Mouse (Mus musculus) cortical plate, adult 2 months (tissue): ENCODE measurements at regions not wholly inside any gene's neighbourhood (a gene's known extent, or its start where the extent isn't known, plus 50 kb on each side); places are given as distances from the start of the nearest gene placed in this dataset.

ENCODE experiments used
- H3K27ac ChIP-seq: fragments of 200-500 bp; 2 replicates; pipeline ENCODE4 v1.5.1; 2012; ENCODE audit warnings: low read length, control low read depth, inconsistent platforms; ENCODE audit not compliant: insufficient read depth
- H3K4me1 ChIP-seq: fragments of 200-500 bp; 2 replicates; pipeline ENCODE4 v1.6.1; 2011; ENCODE audit warnings: low read length; ENCODE audit not compliant: control insufficient read depth, insufficient read depth
- H3K4me3 ChIP-seq: fragments of 200-500 bp; 2 replicates; pipeline ENCODE4 v1.5.1; 2011; ENCODE audit warnings: mild to moderate bottlenecking, low read length, control low read depth; ENCODE audit not compliant: insufficient read depth
- CTCF ChIP-seq: fragments of 200-500 bp; IDR thresholded peaks from 2 replicates; pipeline ENCODE4 v1.5.1; 2011; ENCODE audit warnings: mild to moderate bottlenecking, control low read depth, low read length; ENCODE audit not compliant: insufficient read depth; ENCODE audit errors: extremely low read depth
- POLR2A ChIP-seq: fragments of 200-500 bp; IDR thresholded peaks from 2 replicates; pipeline ENCODE4 v1.6.1; 2011; ENCODE audit warnings: mild to moderate bottlenecking, low read length, control low read depth; ENCODE audit not compliant: insufficient read depth; ENCODE audit errors: extremely low read depth

- TF ChIP-seq CTCF (no peak), POLR2A (no peak)
- H3K27ac ChIP-seq = no peak overlapping the region
- no peaks in the 10 kb centered on the region for H3K4me1 ChIP-seq
- no peak overlapping the region for H3K4me3 ChIP-seq
These were observed 287.3 kb downstream of the Rergl start for GRCm38 (mm10) chr6:139214488-139214887.

GRCm38 (mm10) chr6:139210256-139210655 lies 291.5 kb downstream of the Rergl start:
- TF ChIP-seq CTCF = no peak
- Histone ChIP-seq H3K27ac (no peak overlapping the region), H3K4me1 (no peaks in the 10 kb centered on the region), H3K4me3 (no peak overlapping the region)

GRCm38 (mm10) chr6:139198601-139199000 lies 303.2 kb downstream of the Rergl start:
- no peak overlapping the region for H3K27ac ChIP-seq
- H3K4me3 ChIP-seq = no peak overlapping the region
- TF ChIP-seq POLR2A (no peak), CTCF (no peak)
- H3K4me1 ChIP-seq = no peaks in the 10 kb centered on the region

- no peak overlapping the region for H3K4me3 ChIP-seq
- TF ChIP-seq CTCF = no peak
- TF ChIP-seq POLR2A = no peak
- no peak overlapping the region for H3K27ac ChIP-seq
- H3K4me1 ChIP-seq = no peaks in the 10 kb centered on the region
These were observed 315.3 kb downstream of the Rergl start for GRCm38 (mm10) chr6:139186431-139186830.

GRCm38 (mm10) chr6:139160352-139160751 lies 341.4 kb downstream of the Rergl start:
- H3K27ac ChIP-seq = no peak overlapping the region
- no peaks in the 10 kb centered on the region; the same call in 1 of the 2 replicates for H3K4me1 ChIP-seq
- TF ChIP-seq POLR2A (no peak), CTCF (no peak)
- no peak overlapping the region for H3K4me3 ChIP-seq

GRCm38 (mm10) chr6:139159741-139160140 lies 342.0 kb downstream of the Rergl start:
- H3K27ac ChIP-seq = no peak overlapping the region
- TF ChIP-seq CTCF (no peak), POLR2A (no peak)
- H3K4me3 ChIP-seq = no peak overlapping the region
- H3K4me1 ChIP-seq = no peaks in the 10 kb centered on the region; the same call in 1 of the 2 replicates

GRCm38 (mm10) chr6:139154802-139155201 lies 347.0 kb downstream of the Rergl start:
- no peaks in the 10 kb centered on the region for H3K4me1 ChIP-seq

GRCm38 (mm10) chr6:139135693-139136092 lies 366.1 kb downstream of the Rergl start:
- no peaks in the 10 kb centered on the region for H3K4me1 ChIP-seq
- TF ChIP-seq CTCF = no peak
- no peak for TF ChIP-seq POLR2A
- H3K4me3 ChIP-seq = no peak overlapping the region
- H3K27ac ChIP-seq = no peak overlapping the region

More at GRCm38 (mm10) chr6:139154802-139155201, 347.0 kb downstream of the Rergl start:
- Histone ChIP-seq H3K4me3 (no peak overlapping the region), H3K27ac (no peak overlapping the region)
- TF ChIP-seq CTCF = no peak
- no peak for TF ChIP-seq POLR2A

GRCm38 (mm10) chr6:139132083-139132679 lies 369.6 kb downstream of the Rergl start:
- no peak overlapping the region for H3K27ac ChIP-seq
- TF ChIP-seq CTCF = no peak
- H3K4me3 ChIP-seq = no peak overlapping the region; the same call in 1 of the 2 replicates
- H3K4me1 ChIP-seq = no peaks in the 10 kb centered on the region

- TF ChIP-seq POLR2A = no peak
- no peak for TF ChIP-seq CTCF
- Histone ChIP-seq H3K27ac (no peak overlapping the region), H3K4me1 (no peaks in the 10 kb centered on the region), H3K4me3 (no peak overlapping the region)
These were observed 393.5 kb downstream of the Rergl start for GRCm38 (mm10) chr6:139108263-139108662.
